Mouse (Mus musculus): ENCODE data around the gene Tmem39b. TPM values are rescaled to one million over a fixed set of nuclear protein-coding genes. Genes with fewer than 3 reads are reported as not detected.
"Not testable (repeated sequence)": the region's sequence is repeated elsewhere in the genome, so short reads cannot be mapped to it uniquely, and the experiment has no call there.

The Tmem39b gene
- polyA plus RNA-seq, 1 experiment from 2014 or later, result 12.2 TPM

- Histone ChIP-seq H3K36me3 (peaks cover 98% of the 10 kb centered on the region), H3K9me3 (no peaks in the 10 kb centered on the region), H3K4me3 (no peak overlapping the region), H3K27me3 (ENCODE audit: insufficient read depth, poor library complexity, severe bottlenecking) (no peaks in the 10 kb centered on the region), H3K4me1 (no peaks in the 10 kb centered on the region), H3K27ac (no peak overlapping the region)
- 88% methylated on average over 8 of the region's 8 CpGs for WGBS
- no peak for DNase-seq (ENCODE audit: low spot score)
Observed at GRCm38 (mm10) chr4:129709486-129710129, 13.0 kb upstream of the Tmem39b start.

- Histone ChIP-seq H3K27me3 (ENCODE audit: insufficient read depth, poor library complexity, severe bottlenecking) (no peaks in the 10 kb centered on the region), H3K36me3 (peaks cover 92% of the 10 kb centered on the region), H3K4me1 (peaks cover 14% of the 10 kb centered on the region; the same call in 1 of the 2 replicates), H3K9me3 (no peaks in the 10 kb centered on the region), H3K4me3 (no peak overlapping the region), H3K27ac (no peak overlapping the region)
- 89% methylated on average over 3 of the region's 3 CpGs for WGBS
- no peak for DNase-seq (ENCODE audit: low spot score)
Observed at GRCm38 (mm10) chr4:129706750-129707149, 10.1 kb upstream of the Tmem39b start.

- H3K9me3 ChIP-seq, result no peaks in the 10 kb centered on the region
- H3K27ac ChIP-seq, result peak overlapping the region; percentile 48
- H3K36me3 ChIP-seq, result peaks cover 59% of the 10 kb centered on the region
- 35% methylated on average over 11 of the region's 11 CpGs for WGBS
- no peaks in the 10 kb centered on the region for H3K27me3 ChIP-seq (ENCODE audit: insufficient read depth, poor library complexity, severe bottlenecking)
- DNase-seq (ENCODE audit: low spot score), result peak; percentile 91
- peaks cover 15% of the 10 kb centered on the region; the same call in 1 of the 2 replicates for H3K4me1 ChIP-seq
- H3K4me3 ChIP-seq, result no peak overlapping the region
Observed at GRCm38 (mm10) chr4:129702454-129702853, 5.8 kb upstream of the Tmem39b start.

GRCm38 (mm10) chr4:129701503-129702377, 5.1 kb upstream of the Tmem39b start:
- Histone ChIP-seq H3K4me3 (no peak overlapping the region), H3K27ac (peak overlapping the region; percentile 48; the same call in 1 of the 2 replicates), H3K4me1 (peaks cover 19% of the 10 kb centered on the region; the same call in 1 of the 2 replicates), H3K9me3 (no peaks in the 10 kb centered on the region), H3K36me3 (peaks cover 53% of the 10 kb centered on the region), H3K27me3 (ENCODE audit: insufficient read depth, poor library complexity, severe bottlenecking) (no peaks in the 10 kb centered on the region)
- WGBS, result 56% methylated on average over 17 of the region's 17 CpGs
- no peak for DNase-seq (ENCODE audit: low spot score)

GRCm38 (mm10) chr4:129700661-129701060, 4.0 kb upstream of the Tmem39b start:
- 90% methylated on average over 6 of the region's 6 CpGs for WGBS
- H3K4me1 ChIP-seq, result peaks cover 26% of the 10 kb centered on the region

GRCm38 (mm10) chr4:129700216-129700615, 3.6 kb upstream of the Tmem39b start:
- Histone ChIP-seq H3K27ac (no peak overlapping the region), H3K27me3 (ENCODE audit: insufficient read depth, poor library complexity, severe bottlenecking) (no peaks in the 10 kb centered on the region), H3K4me3 (no peak overlapping the region), H3K9me3 (no peaks in the 10 kb centered on the region), H3K36me3 (peaks cover 37% of the 10 kb centered on the region), H3K4me1 (peaks cover 31% of the 10 kb centered on the region)
- no peak for DNase-seq (ENCODE audit: low spot score)
- WGBS, result 84% methylated on average over 1 of the region's 1 CpGs

More at GRCm38 (mm10) chr4:129700661-129701060, 4.0 kb upstream of the Tmem39b start:
- DNase-seq (ENCODE audit: low spot score); H3K27me3 ChIP-seq (ENCODE audit: insufficient read depth, poor library complexity, severe bottlenecking); H3K4me3 ChIP-seq; H3K27ac ChIP-seq; H3K9me3 ChIP-seq: not testable (repeated sequence)
- peaks cover 42% of the 10 kb centered on the region for H3K36me3 ChIP-seq

- no peaks in the 10 kb centered on the region for H3K27me3 ChIP-seq (ENCODE audit: insufficient read depth, poor library complexity, severe bottlenecking)
- 80% methylated on average over 7 of the region's 7 CpGs for WGBS
- peaks cover 32% of the 10 kb centered on the region for H3K36me3 ChIP-seq
- H3K4me1 ChIP-seq, result peaks cover 26% of the 10 kb centered on the region
- no peaks in the 10 kb centered on the region for H3K9me3 ChIP-seq
- H3K4me3 ChIP-seq, result peak overlapping the region; percentile 74
- DNase-seq (ENCODE audit: low spot score), result no peak
- H3K27ac ChIP-seq, result peak overlapping the region; percentile 92
Observed at GRCm38 (mm10) chr4:129697191-129697590, 553 bp upstream of the Tmem39b start.

GRCm38 (mm10) chr4:129695815-129696157, 852 bp downstream of the Tmem39b start:
- no peak for DNase-seq (ENCODE audit: low spot score)
- H3K9me3 ChIP-seq, result no peaks in the 10 kb centered on the region
- WGBS, result 24% methylated on average over 6 of the region's 6 CpGs
- H3K4me1 ChIP-seq, result peaks cover 20% of the 10 kb centered on the region
- H3K27ac ChIP-seq, result peak overlapping the region; percentile 92; the same call in 1 of the 2 replicates
- H3K4me3 ChIP-seq, result peak overlapping the region; percentile 74
- H3K36me3 ChIP-seq, result peaks cover 37% of the 10 kb centered on the region
- no peaks in the 10 kb centered on the region for H3K27me3 ChIP-seq (ENCODE audit: insufficient read depth, poor library complexity, severe bottlenecking)

- peaks cover 90% of the 10 kb centered on the region for H3K36me3 ChIP-seq
- H3K27me3 ChIP-seq (ENCODE audit: insufficient read depth, poor library complexity, severe bottlenecking), result no peaks in the 10 kb centered on the region
- H3K9me3 ChIP-seq, result no peaks in the 10 kb centered on the region
- H3K4me1 ChIP-seq, result no peaks in the 10 kb centered on the region
- no peak for DNase-seq (ENCODE audit: low spot score)
- H3K27ac ChIP-seq, result no peak overlapping the region
- no peak overlapping the region for H3K4me3 ChIP-seq
- 91% methylated on average over 6 of the region's 6 CpGs for WGBS
Observed at GRCm38 (mm10) chr4:129684531-129684930, 12.1 kb downstream of the Tmem39b start.

GRCm38 (mm10) chr4:129683901-129684493, 12.6 kb downstream of the Tmem39b start:
- no peaks in the 10 kb centered on the region for H3K4me1 ChIP-seq
- H3K9me3 ChIP-seq, result no peaks in the 10 kb centered on the region
- no peak overlapping the region for H3K4me3 ChIP-seq
- 86% methylated on average over 11 of the region's 11 CpGs for WGBS
- H3K27ac ChIP-seq, result no peak overlapping the region
- H3K27me3 ChIP-seq (ENCODE audit: insufficient read depth, poor library complexity, severe bottlenecking), result no peaks in the 10 kb centered on the region
- H3K36me3 ChIP-seq, result peaks cover 88% of the 10 kb centered on the region
- DNase-seq (ENCODE audit: low spot score), result no peak

- H3K27me3 ChIP-seq (ENCODE audit: insufficient read depth, poor library complexity, severe bottlenecking), result no peaks in the 10 kb centered on the region
- 94% methylated on average over 11 of the region's 11 CpGs for WGBS
- no peak overlapping the region for H3K4me3 ChIP-seq
- no peak overlapping the region for H3K27ac ChIP-seq
- H3K4me1 ChIP-seq, result no peaks in the 10 kb centered on the region
- H3K9me3 ChIP-seq, result no peaks in the 10 kb centered on the region
- peaks cover 87% of the 10 kb centered on the region for H3K36me3 ChIP-seq
- DNase-seq (ENCODE audit: low spot score), result no peak
Observed at GRCm38 (mm10) chr4:129681837-129682236, 14.8 kb downstream of the Tmem39b start.

GRCm38 (mm10) chr4:129672878-129673449, 23.7 kb downstream of the Tmem39b start:
- H3K36me3 ChIP-seq, result peaks cover 27% of the 10 kb centered on the region
- DNase-seq (ENCODE audit: low spot score), result no peak
- WGBS, result 5% methylated on average over 10 of the region's 10 CpGs
- H3K9me3 ChIP-seq, result no peaks in the 10 kb centered on the region
- peaks cover 18% of the 10 kb centered on the region for H3K4me1 ChIP-seq
- H3K4me3 ChIP-seq, result peak overlapping the region; percentile 100
- peak overlapping the region; percentile 98 for H3K27ac ChIP-seq
- H3K27me3 ChIP-seq (ENCODE audit: insufficient read depth, poor library complexity, severe bottlenecking), result no peaks in the 10 kb centered on the region
